Mouse (Mus musculus): ENCODE measurements around the gene Tnfsf11. TPM values are rescaled to one million over a fixed set of nuclear protein-coding genes. Genes with fewer than 3 reads are reported as not detected.

Gene Tnfsf11
- polyA plus RNA-seq, 1 experiment from 2014 or later, result 0.26 TPM

- Histone ChIP-seq H3K27ac (ENCODE audit: low read depth, low read length) (no peak overlapping the region), H3K4me2 (replicated peaks; ENCODE audit: low read depth) (no peak overlapping the region), H3K9ac (ENCODE audit: low read depth, low read length) (no peak overlapping the region), H3K4me3 (ENCODE audit: low read depth, low read length) (no peak overlapping the region), H3K9me3 (ENCODE audit: control insufficient read depth) (no peaks in the 10 kb centered on the region), H3K27me3 (replicated peaks; ENCODE audit: control insufficient read depth, insufficient read depth, low read length) (no peaks in the 10 kb centered on the region), H3K4me1 (replicated peaks; ENCODE audit: control insufficient read depth, insufficient read depth, low read length) (no peaks in the 10 kb centered on the region), H3K36me3 (ENCODE audit: control insufficient read depth, insufficient read depth) (no peaks in the 10 kb centered on the region)
- no peak for TF ChIP-seq CTCF (IDR thresholded peaks at IDR 0.05; ENCODE audit: low read depth)
- 61% methylated on average over 4 of the region's 4 CpGs for WGBS
- ATAC-seq, result no peak
These were observed 78.8 kb downstream of the Tnfsf11 start for GRCm38 (mm10) chr14:78229012-78229411.

Small RNA genes lying within 50 kb of the gene (microRNA-seq; reads per million reads assigned to microRNA genes)
- gene Gm23652, result not detected

Other genes starting within 250 kb of the Tnfsf11 start
- 0.09 TPM in 1 of 2 replicates, not detected in the other for gene Fam216b, start 219.0 kb downstream of the Tnfsf11 start, polyA plus RNA-seq (2015; fragmentation: Nextera tagmentation; extraction: Ambion mirVana)
- gene Akap11, start 228.8 kb upstream of the Tnfsf11 start, polyA plus RNA-seq (2015; fragmentation: Nextera tagmentation; extraction: Ambion mirVana), result 7.1 and 8.5 TPM in 2 replicates

Data from intestine, postnatal 0 days (tissue).